Comparison of ENCODE assay signal across 15 mouse cellular contexts in genomic region chr15:5625367-5625766, GRCm38 (mm10).
"Had no signal": no experiment of that assay in that cellular context is flagged by ENCODE, and none has a peak within 500 bp of the region (broad histone marks: within the 10 kb centered on the region; RNA-seq: fewer than 3 reads in every experiment).

No protein-coding gene starts in this region.

- DNase-seq: kidney, adult 11 months; kidney, postnatal 4 days; liver; liver, embryonic 13.5 days; lung, embryonic 14.5 days; retina, postnatal 1 day; right cerebral cortex, postnatal 25 days; spleen, adult 18-20 months; thymus, postnatal 25 days had no signal

- H3K27me3 ChIP-seq: limb, embryonic 13.5 days; liver, embryonic 13.5 days; midbrain, embryonic 13.5 days; neural tube, embryonic 13.5 days; stomach, embryonic 15.5 days had no signal

- ATAC-seq: lung, postnatal 0 days; midbrain, embryonic 13.5 days; midbrain, embryonic 16.5 days had no signal
